Mouse (Mus musculus) liver, adult 2 months (tissue): ENCODE results near the gene Aoah.

Experiments used
- CTCF ChIP-seq: fragments of 200-500 bp; IDR thresholded peaks from 2 replicates; pipeline ENCODE4 v1.5.1; 2011; ENCODE audit warnings: low read depth, low read length, control low read depth
- POLR2A ChIP-seq: fragments of 200-500 bp; IDR thresholded peaks from 2 replicates; pipeline ENCODE4 v1.6.1; 2011; ENCODE audit warnings: low read length, control low read depth; ENCODE audit not compliant: insufficient read depth; ENCODE audit errors: extremely low read depth

GRCm38 (mm10) chr13:20900972-20901457 lies 107.1 kb downstream of the Aoah start:
- TF ChIP-seq POLR2A: no peak
- TF ChIP-seq CTCF: no peak
